Mouse (Mus musculus): ENCODE measurements at regions not wholly inside any gene's neighbourhood (a gene's known extent, or its start where the extent isn't known, plus 50 kb on each side); places are given as distances from the start of the nearest gene placed in this dataset.
A peak's percentile ranks its signal among the peaks of the same experiment; 100 is the strongest.

GRCm38 (mm10) chrX:12942451-12942850, 128.8 kb upstream of the Usp9x start:
- Histone ChIP-seq H3K27me3 (replicated peaks; ENCODE audit: control insufficient read depth, insufficient read depth, low read length) (peaks cover 5% of the 10 kb centered on the region; the same call in 1 of the 2 replicates), H3K36me3 (ENCODE audit: control insufficient read depth, insufficient read depth, low read length) (no peaks in the 10 kb centered on the region), H3K9me3 (ENCODE audit: control insufficient read depth, low read length) (no peaks in the 10 kb centered on the region), H3K4me1 (replicated peaks; ENCODE audit: control insufficient read depth, insufficient read depth, low read length) (no peaks in the 10 kb centered on the region), H3K4me2 (no peak overlapping the region), H3K27ac (ENCODE audit: low read depth, low read length) (no peak overlapping the region), H3K4me3 (ENCODE audit: low read depth, low read length) (no peak overlapping the region), H3K9ac (ENCODE audit: low read depth, low read length) (no peak overlapping the region)
- DNase-seq (ENCODE audit: low spot score): no peak
- WGBS: 78% methylated on average over 5 of the region's 5 CpGs
- no peak for ATAC-seq (replicated peaks; ENCODE audit: low FRiP score)

GRCm38 (mm10) chrX:12936406-12937172, 134.7 kb upstream of the Usp9x start:
- H3K4me3 ChIP-seq (ENCODE audit: low read depth, low read length): peak overlapping the region; percentile 46
- DNase-seq (ENCODE audit: low spot score): peak; percentile 33
- peak; percentile 67; the same call in 1 of the 2 replicates for ATAC-seq (replicated peaks; ENCODE audit: low FRiP score)
- H3K4me2 ChIP-seq: peak overlapping the region; percentile 72
- H3K9ac ChIP-seq (ENCODE audit: low read depth, low read length): peak overlapping the region; percentile 46; the same call in 1 of the 2 replicates
- no peak overlapping the region for H3K27ac ChIP-seq (ENCODE audit: low read depth, low read length)
- H3K9me3 ChIP-seq (ENCODE audit: control insufficient read depth, low read length): no peaks in the 10 kb centered on the region
- H3K4me1 ChIP-seq (replicated peaks; ENCODE audit: control insufficient read depth, insufficient read depth, low read length): no peaks in the 10 kb centered on the region
- H3K36me3 ChIP-seq (ENCODE audit: control insufficient read depth, insufficient read depth, low read length): no peaks in the 10 kb centered on the region
- 8% methylated on average over 40 of the region's 43 CpGs for WGBS
- H3K27me3 ChIP-seq (replicated peaks; ENCODE audit: control insufficient read depth, insufficient read depth, low read length): peaks cover 12% of the 10 kb centered on the region; the same call in 1 of the 2 replicates

GRCm38 (mm10) chrX:12933294-12933807, 137.9 kb upstream of the Usp9x start:
- DNase-seq (ENCODE audit: low spot score): no peak
- no peaks in the 10 kb centered on the region; the same call in 1 of the 2 replicates for H3K4me1 ChIP-seq (replicated peaks; ENCODE audit: control insufficient read depth, insufficient read depth, low read length)
- no peak overlapping the region for H3K4me2 ChIP-seq
- H3K9me3 ChIP-seq (ENCODE audit: control insufficient read depth, low read length): no peaks in the 10 kb centered on the region
- H3K27me3 ChIP-seq (replicated peaks; ENCODE audit: control insufficient read depth, insufficient read depth, low read length): peaks cover 12% of the 10 kb centered on the region; the same call in 1 of the 2 replicates
- no peak overlapping the region for H3K9ac ChIP-seq (ENCODE audit: low read depth, low read length)
- no peaks in the 10 kb centered on the region for H3K36me3 ChIP-seq (ENCODE audit: control insufficient read depth, insufficient read depth, low read length)
- H3K27ac ChIP-seq (ENCODE audit: low read depth, low read length): no peak overlapping the region
- WGBS: 84% methylated on average over 4 of the region's 4 CpGs
- ATAC-seq (replicated peaks; ENCODE audit: low FRiP score): no peak
- no peak overlapping the region for H3K4me3 ChIP-seq (ENCODE audit: low read depth, low read length)

GRCm38 (mm10) chrX:12930242-12930641, 141.1 kb upstream of the Usp9x start:
- WGBS: 54% methylated on average over 2 of the region's 2 CpGs
- H3K4me2 ChIP-seq: no peak overlapping the region
- DNase-seq (ENCODE audit: low spot score) (no peak), ATAC-seq (replicated peaks; ENCODE audit: low FRiP score) (no peak)
- no peak overlapping the region for H3K9ac ChIP-seq (ENCODE audit: low read depth, low read length)
- H3K9me3 ChIP-seq (ENCODE audit: control insufficient read depth, low read length): no peaks in the 10 kb centered on the region
- H3K27ac ChIP-seq (ENCODE audit: low read depth, low read length): no peak overlapping the region
- H3K4me1 ChIP-seq (replicated peaks; ENCODE audit: control insufficient read depth, insufficient read depth, low read length): peaks cover 6% of the 10 kb centered on the region; the same call in 1 of the 2 replicates
- H3K27me3 ChIP-seq (replicated peaks; ENCODE audit: control insufficient read depth, insufficient read depth, low read length): no peaks in the 10 kb centered on the region
- H3K36me3 ChIP-seq (ENCODE audit: control insufficient read depth, insufficient read depth, low read length): no peaks in the 10 kb centered on the region
- no peak overlapping the region for H3K4me3 ChIP-seq (ENCODE audit: low read depth, low read length)

GRCm38 (mm10) chrX:12927797-12928589, 143.3 kb upstream of the Usp9x start:
- Histone ChIP-seq H3K27me3 (replicated peaks; ENCODE audit: control insufficient read depth, insufficient read depth, low read length) (no peaks in the 10 kb centered on the region), H3K36me3 (ENCODE audit: control insufficient read depth, insufficient read depth, low read length) (no peaks in the 10 kb centered on the region), H3K27ac (ENCODE audit: low read depth, low read length) (no peak overlapping the region), H3K9ac (ENCODE audit: low read depth, low read length) (no peak overlapping the region), H3K9me3 (ENCODE audit: control insufficient read depth, low read length) (no peaks in the 10 kb centered on the region), H3K4me1 (replicated peaks; ENCODE audit: control insufficient read depth, insufficient read depth, low read length) (peaks cover 6% of the 10 kb centered on the region; the same call in 1 of the 2 replicates), H3K4me2 (no peak overlapping the region), H3K4me3 (ENCODE audit: low read depth, low read length) (no peak overlapping the region)
- ATAC-seq (replicated peaks; ENCODE audit: low FRiP score): peak; percentile 51; the same call in 1 of the 2 replicates
- 41% methylated on average over 11 of the region's 11 CpGs for WGBS
- DNase-seq (ENCODE audit: low spot score): no peak

- no peak overlapping the region for H3K27ac ChIP-seq (ENCODE audit: low read depth, low read length)
- peaks cover 6% of the 10 kb centered on the region; the same call in 1 of the 2 replicates for H3K4me1 ChIP-seq (replicated peaks; ENCODE audit: control insufficient read depth, insufficient read depth, low read length)
- H3K27me3 ChIP-seq (replicated peaks; ENCODE audit: control insufficient read depth, insufficient read depth, low read length): no peaks in the 10 kb centered on the region
- no peak overlapping the region for H3K9ac ChIP-seq (ENCODE audit: low read depth, low read length)
- H3K9me3 ChIP-seq (ENCODE audit: control insufficient read depth, low read length): no peaks in the 10 kb centered on the region
- H3K4me3 ChIP-seq (ENCODE audit: low read depth, low read length): no peak overlapping the region
- 73% methylated on average over 10 of the region's 10 CpGs for WGBS
- no peak overlapping the region for H3K4me2 ChIP-seq
- H3K36me3 ChIP-seq (ENCODE audit: control insufficient read depth, insufficient read depth, low read length): no peaks in the 10 kb centered on the region
- DNase-seq (ENCODE audit: low spot score) (no peak), ATAC-seq (replicated peaks; ENCODE audit: low FRiP score) (no peak)
These were observed 146.3 kb upstream of the Usp9x start for GRCm38 (mm10) chrX:12924705-12925644.

DNA sequence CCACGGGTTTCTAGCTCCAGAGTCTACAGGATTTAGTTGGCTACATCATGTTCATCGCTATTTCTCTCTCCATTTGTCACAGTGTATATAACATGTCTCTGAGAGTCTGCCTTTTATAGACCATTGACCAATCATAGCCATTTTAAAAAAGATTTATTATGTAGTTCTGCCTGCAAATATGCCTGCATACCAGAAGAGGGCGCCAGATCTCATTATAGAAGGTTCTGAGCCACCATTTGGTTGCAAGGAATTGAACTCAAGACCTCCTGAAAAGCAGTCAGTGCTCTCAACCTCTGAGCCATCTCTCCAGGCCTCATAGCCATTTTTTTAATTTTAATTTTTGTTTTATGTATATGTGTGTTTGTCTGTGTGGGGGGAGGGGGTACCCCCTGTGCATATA, 151.7 kb upstream of the Usp9x start:
- ATAC-seq (replicated peaks; ENCODE audit: low FRiP score): no peak

DNA sequence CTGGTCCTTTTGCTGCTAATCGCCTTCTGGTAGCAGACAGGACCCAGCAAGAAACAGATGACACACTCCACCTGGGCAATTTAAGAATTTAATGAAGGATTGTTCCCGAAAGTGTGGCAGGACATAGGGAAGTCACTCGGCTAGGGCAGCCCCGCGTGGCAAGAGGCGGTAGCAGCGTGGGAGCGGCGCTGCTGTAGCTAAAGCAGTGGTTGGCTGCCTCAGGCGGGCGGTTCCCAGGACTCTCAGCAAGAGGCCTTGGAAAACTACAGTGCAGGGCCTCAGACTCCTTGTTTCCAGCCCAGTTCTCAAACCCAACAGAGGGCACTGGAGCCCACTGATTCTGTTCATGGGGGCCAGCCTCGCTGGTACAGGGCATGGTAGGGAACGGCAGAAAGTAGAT, 154.2 kb upstream of the Usp9x start:
- Histone ChIP-seq H3K36me3 (ENCODE audit: control insufficient read depth, insufficient read depth, low read length) (no peaks in the 10 kb centered on the region), H3K9ac (ENCODE audit: low read depth, low read length) (no peak overlapping the region), H3K9me3 (ENCODE audit: control insufficient read depth, low read length) (no peaks in the 10 kb centered on the region), H3K4me2 (peak overlapping the region; percentile 39; the same call in 1 of the 2 replicates), H3K27ac (ENCODE audit: low read depth, low read length) (no peak overlapping the region), H3K27me3 (replicated peaks; ENCODE audit: control insufficient read depth, insufficient read depth, low read length) (peaks cover 5% of the 10 kb centered on the region; the same call in 1 of the 2 replicates), H3K4me3 (ENCODE audit: low read depth, low read length) (no peak overlapping the region), H3K4me1 (replicated peaks; ENCODE audit: control insufficient read depth, insufficient read depth, low read length) (no peaks in the 10 kb centered on the region)
- ATAC-seq (replicated peaks; ENCODE audit: low FRiP score) (no peak), DNase-seq (ENCODE audit: low spot score) (no peak)
- WGBS: 32% methylated on average over 13 of the region's 13 CpGs

More for the DNA sequence above, 151.7 kb upstream of the Usp9x start:
- DNase-seq (ENCODE audit: low spot score): no peak
- Histone ChIP-seq H3K36me3 (ENCODE audit: control insufficient read depth, insufficient read depth, low read length) (no peaks in the 10 kb centered on the region), H3K4me3 (ENCODE audit: low read depth, low read length) (no peak overlapping the region), H3K27me3 (replicated peaks; ENCODE audit: control insufficient read depth, insufficient read depth, low read length) (peaks cover 5% of the 10 kb centered on the region; the same call in 1 of the 2 replicates), H3K4me2 (no peak overlapping the region), H3K4me1 (replicated peaks; ENCODE audit: control insufficient read depth, insufficient read depth, low read length) (no peaks in the 10 kb centered on the region), H3K27ac (ENCODE audit: low read depth, low read length) (no peak overlapping the region), H3K9me3 (ENCODE audit: control insufficient read depth, low read length) (no peaks in the 10 kb centered on the region), H3K9ac (ENCODE audit: low read depth, low read length) (no peak overlapping the region)
- WGBS: 29% methylated on average over 3 of the region's 3 CpGs
